Mouse (Mus musculus) lung, embryonic 16.5 days (tissue): ENCODE results near the gene Chd6. TPM values are rescaled to one million over a fixed set of nuclear protein-coding genes. Genes with fewer than 3 reads are reported as not detected.

ENCODE experiments used
- ATAC-seq: fragments of 200-750 bp; cut with Nextera tagmentation; 2 replicates; pipeline ENCODE4 v1.8.0; 2017; ENCODE audit warnings: low read depth, mild to moderate bottlenecking, moderate library complexity
- H3K27ac ChIP-seq: fragments of 300-500 bp; sonication (generic); 2 replicates; pipeline ENCODE4 v1.5.1; 2014; ENCODE audit warnings: mild to moderate bottlenecking, control low read depth, low read length
- H3K27me3 ChIP-seq: fragments of 300-500 bp; sonication (generic); 2 replicates; pipeline ENCODE4 v1.6.1; 2014; ENCODE audit warnings: low read depth, low read length, mixed read lengths; ENCODE audit not compliant: control insufficient read depth, insufficient read depth
- H3K36me3 ChIP-seq: fragments of 300-500 bp; sonication (generic); 2 replicates; pipeline ENCODE4 v1.6.1; 2014; ENCODE audit warnings: low read length; ENCODE audit not compliant: control insufficient read depth, insufficient read depth
- H3K4me1 ChIP-seq: fragments of 300-500 bp; sonication (generic); replicated peaks from 2 replicates; pipeline ENCODE4 v1.6.1; 2014; ENCODE audit warnings: low read length, mixed read lengths; ENCODE audit not compliant: control insufficient read depth, insufficient read depth
- H3K4me2 ChIP-seq: fragments of 300-500 bp; sonication (generic); 2 replicates; pipeline ENCODE4 v1.6.1; 2014; ENCODE audit warnings: low read depth, low read length, control low read depth
- H3K4me3 ChIP-seq: fragments of 300-500 bp; sonication (generic); 2 replicates; pipeline ENCODE4 v1.5.1; 2014; ENCODE audit warnings: mild to moderate bottlenecking, low read length, control low read depth
- H3K9ac ChIP-seq: fragments of 300-500 bp; sonication (generic); 2 replicates; pipeline ENCODE4 v1.6.1; 2014; ENCODE audit warnings: low read length, control low read depth
- H3K9me3 ChIP-seq: fragments of 300-500 bp; sonication (generic); 2 replicates; pipeline ENCODE4 v1.6.1; 2016; ENCODE audit warnings: low read length; ENCODE audit not compliant: control insufficient read depth
- WGBS: fragments of 180-500 bp; shearing (Covaris S2); extraction: QIAGEN DNeasy Blood & Tissue Kit; methylation state at CpG from one replicate; pipeline ENCODE4 v1.1.7; 2014; 5-methylcytosine and 5-hydroxymethylcytosine counted together
- polyA plus RNA-seq: library from polyadenylated mRNA; unstranded; fragments of >200 nt; fragmentation: Nextera tagmentation; extraction: Ambion mirVana; gene quantifications from 2 replicates; pipeline ENCODE4 v1.2.1, GENCODE M21; 2015

The Chd6 gene
- polyA plus RNA-seq, 1 experiment from 2014 or later, result 33.8 TPM

DNA sequence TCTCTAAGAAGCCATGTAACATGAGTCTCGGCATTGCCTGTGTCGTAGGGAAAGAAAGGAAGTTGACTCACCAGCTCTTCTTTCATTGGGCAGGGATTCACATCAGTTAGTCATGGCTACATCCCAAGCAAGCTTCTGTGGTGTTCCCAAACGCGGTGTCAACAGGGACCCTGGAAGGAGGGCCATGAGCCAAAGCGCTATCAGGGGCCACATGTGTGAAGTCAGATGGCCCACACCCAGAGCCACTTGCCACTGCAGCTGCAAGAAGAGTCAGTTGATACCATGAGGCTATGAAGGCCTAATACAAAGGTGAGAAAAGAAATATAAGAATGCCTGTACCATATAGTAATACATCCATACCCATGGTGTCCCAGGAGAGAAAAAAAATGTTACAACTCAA is 3.1 kb upstream of the Chd6 start:
- H3K9me3 ChIP-seq, result no peaks in the 10 kb centered on the region
- no peak for ATAC-seq

DNA sequence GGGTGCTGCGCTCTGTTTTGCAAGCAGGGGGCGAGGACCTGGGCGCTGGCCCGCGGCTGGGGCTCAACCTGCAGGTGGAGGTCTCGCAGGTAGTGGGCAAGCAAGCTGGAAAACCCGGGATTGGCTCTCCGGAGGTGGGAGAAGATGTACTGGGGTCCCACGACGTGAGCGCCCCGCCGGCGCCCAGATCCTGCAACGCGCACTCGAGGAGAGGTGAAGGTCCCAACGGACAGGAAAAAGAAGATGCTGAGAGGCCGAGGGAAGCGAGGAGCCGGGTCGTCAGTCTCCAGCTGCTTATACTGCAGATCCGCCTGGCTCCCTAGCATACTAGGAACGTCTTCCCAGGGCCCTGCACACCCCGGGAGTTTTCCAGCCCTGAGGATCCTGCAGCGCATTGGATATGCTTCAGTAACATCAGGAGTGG is 535 bp upstream of the Chd6 start:
- Histone ChIP-seq H3K9me3 (no peaks in the 10 kb centered on the region), H3K4me2 (peak overlapping the region; percentile 76), H3K4me1 (peaks cover 22% of the 10 kb centered on the region), H3K4me3 (peak overlapping the region; percentile 66), H3K27me3 (no peaks in the 10 kb centered on the region), H3K27ac (0 out of 2 replicates have a peak overlapping the region, but pooled peaks have one; percentile 7), H3K9ac (peak overlapping the region; percentile 71), H3K36me3 (no peaks in the 10 kb centered on the region)
- peak; percentile 16 for ATAC-seq
- under 1% methylated on average over 25 of the region's 26 CpGs for WGBS

More for the DNA sequence above, 3.1 kb upstream of the Chd6 start:
- no peak overlapping the region for H3K4me2 ChIP-seq
- H3K4me1 ChIP-seq, result peaks cover 12% of the 10 kb centered on the region
- 75% methylated on average over 5 of the region's 5 CpGs for WGBS
- H3K27me3 ChIP-seq, result no peaks in the 10 kb centered on the region
- H3K4me3 ChIP-seq, result no peak overlapping the region
- H3K27ac ChIP-seq, result no peak overlapping the region
- H3K9ac ChIP-seq, result no peak overlapping the region
- no peaks in the 10 kb centered on the region for H3K36me3 ChIP-seq

DNA sequence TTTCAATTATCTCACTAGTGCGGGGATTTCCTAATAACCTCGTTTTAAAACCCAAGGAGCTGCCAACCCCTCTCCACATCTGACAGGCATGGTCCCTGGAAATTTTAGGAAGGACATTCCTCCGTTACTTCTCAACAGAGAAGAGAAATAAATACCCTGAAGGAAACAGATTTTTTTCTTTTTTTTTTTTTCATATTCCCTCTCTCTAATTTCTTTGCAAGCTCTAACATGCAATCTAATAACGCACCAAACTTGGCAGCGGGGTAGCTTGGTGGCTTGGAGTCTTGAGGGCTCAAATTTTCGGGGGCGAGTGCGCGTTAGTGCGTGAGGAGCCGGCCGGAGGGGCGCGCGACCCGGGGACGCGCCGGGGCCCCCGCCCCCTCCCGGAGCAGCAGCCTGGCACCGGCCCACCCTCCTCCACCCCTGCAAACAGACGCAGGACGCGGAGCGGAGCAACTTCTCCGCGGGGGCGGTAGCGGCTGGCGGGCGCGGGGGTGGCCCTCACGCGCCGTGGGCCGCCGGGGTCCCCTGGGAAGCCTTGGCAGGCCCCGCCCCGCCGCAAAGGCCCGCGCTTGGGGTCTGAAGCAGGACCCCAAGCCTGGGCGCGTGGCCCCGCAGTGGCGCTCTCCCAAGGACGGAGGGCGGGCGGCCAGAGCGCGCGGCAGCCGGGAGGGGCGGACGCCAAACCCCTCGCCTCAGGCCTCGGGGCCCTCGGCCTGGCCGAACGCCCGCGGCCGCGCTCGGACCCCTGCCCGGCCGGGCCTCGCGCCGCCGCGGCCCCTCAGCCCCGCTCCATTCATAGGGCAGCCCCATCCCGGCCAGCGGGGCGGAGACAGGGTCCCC is 569 bp downstream of the Chd6 start:
- peak; percentile 64 for ATAC-seq
- peaks cover 29% of the 10 kb centered on the region for H3K4me1 ChIP-seq
- WGBS, result under 1% methylated on average over 67 of the region's 77 CpGs
- H3K9me3 ChIP-seq, result no peaks in the 10 kb centered on the region
- H3K4me2 ChIP-seq, result peak overlapping the region; percentile 65
- H3K36me3 ChIP-seq, result no peaks in the 10 kb centered on the region
- H3K27ac ChIP-seq, result peak overlapping the region; percentile 99
- H3K9ac ChIP-seq, result peak overlapping the region; percentile 98
- H3K27me3 ChIP-seq, result no peaks in the 10 kb centered on the region
- peak overlapping the region; percentile 93 for H3K4me3 ChIP-seq

DNA sequence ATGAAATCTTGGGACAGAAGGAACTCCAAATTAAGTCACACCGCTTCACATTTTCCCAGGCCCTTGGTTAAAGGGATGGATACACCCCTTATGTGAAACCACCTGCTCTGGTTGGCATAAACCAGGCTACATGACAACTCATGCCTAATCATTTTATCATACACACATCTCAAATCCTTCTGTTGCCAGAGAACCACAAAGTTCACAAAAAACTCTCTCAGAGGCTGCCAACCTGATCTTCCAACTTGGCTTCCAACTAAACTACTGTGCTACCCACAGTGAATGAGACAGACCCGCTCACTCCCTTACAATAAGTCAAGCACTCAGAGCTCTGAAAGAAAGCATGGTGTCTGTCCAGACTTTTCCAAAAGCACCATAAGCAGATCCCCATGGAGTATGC is 1.6 kb downstream of the Chd6 start:
- ATAC-seq, result no peak
- H3K27ac ChIP-seq, result no peak overlapping the region
- H3K27me3 ChIP-seq, result no peaks in the 10 kb centered on the region
- peak overlapping the region; percentile 65 for H3K4me2 ChIP-seq
- H3K36me3 ChIP-seq, result no peaks in the 10 kb centered on the region
- WGBS, result 81% methylated on average over 2 of the region's 2 CpGs
- peak overlapping the region; percentile 46 for H3K9ac ChIP-seq
- peaks cover 33% of the 10 kb centered on the region for H3K4me1 ChIP-seq
- H3K4me3 ChIP-seq, result peak overlapping the region; percentile 93
- no peaks in the 10 kb centered on the region for H3K9me3 ChIP-seq

DNA sequence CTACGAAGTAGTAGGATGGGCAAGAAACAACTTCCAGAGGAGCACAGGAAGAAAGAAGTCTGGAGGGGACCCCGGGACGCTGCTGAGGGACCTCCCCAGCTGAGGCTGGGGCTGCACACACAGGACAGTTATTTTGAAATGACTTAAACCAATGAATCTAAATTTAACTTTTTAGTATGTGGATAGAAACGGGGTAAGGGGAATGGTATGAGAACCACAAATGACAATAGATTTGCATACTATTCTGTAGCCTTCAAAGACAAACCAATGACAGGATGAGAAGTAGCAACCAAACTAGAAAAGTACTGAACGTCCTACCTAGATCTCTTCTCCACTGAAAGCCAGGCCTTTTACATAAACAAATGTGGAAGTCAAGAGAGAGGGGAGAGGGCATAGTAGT is 5.1 kb downstream of the Chd6 start:
- Histone ChIP-seq H3K4me3 (no peak overlapping the region), H3K9ac (no peak overlapping the region), H3K36me3 (no peaks in the 10 kb centered on the region), H3K27me3 (no peaks in the 10 kb centered on the region), H3K27ac (no peak overlapping the region), H3K4me2 (no peak overlapping the region), H3K9me3 (no peaks in the 10 kb centered on the region), H3K4me1 (peaks cover 37% of the 10 kb centered on the region)
- ATAC-seq, result no peak
- 57% methylated on average over 5 of the region's 5 CpGs for WGBS

DNA sequence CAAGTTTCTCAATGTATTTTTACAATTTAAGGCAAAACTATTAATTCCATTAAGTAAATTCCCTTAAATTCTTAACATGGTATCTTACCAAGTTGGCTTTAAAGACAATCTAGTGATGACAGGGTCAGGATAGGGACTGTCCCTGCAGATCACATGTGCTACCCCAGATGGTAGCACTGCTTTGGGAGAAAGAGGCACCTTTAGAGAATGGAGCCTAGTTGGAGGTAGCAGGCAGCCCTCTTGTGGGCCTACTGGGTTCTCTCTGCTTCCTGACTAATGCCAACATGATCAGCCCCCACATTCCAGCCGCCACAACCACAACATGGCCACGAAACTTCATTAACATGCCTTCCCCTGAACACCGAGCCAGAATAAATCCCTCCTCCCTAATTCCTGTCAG is 6.8 kb downstream of the Chd6 start:
- Histone ChIP-seq H3K36me3 (no peaks in the 10 kb centered on the region), H3K27ac (peak overlapping the region; percentile 22; the same call in 1 of the 2 replicates), H3K4me3 (no peak overlapping the region), H3K4me2 (no peak overlapping the region), H3K9ac (no peak overlapping the region), H3K4me1 (peaks cover 32% of the 10 kb centered on the region), H3K27me3 (no peaks in the 10 kb centered on the region), H3K9me3 (no peaks in the 10 kb centered on the region)
- no peak for ATAC-seq
- 51% methylated on average over 3 of the region's 3 CpGs for WGBS

DNA sequence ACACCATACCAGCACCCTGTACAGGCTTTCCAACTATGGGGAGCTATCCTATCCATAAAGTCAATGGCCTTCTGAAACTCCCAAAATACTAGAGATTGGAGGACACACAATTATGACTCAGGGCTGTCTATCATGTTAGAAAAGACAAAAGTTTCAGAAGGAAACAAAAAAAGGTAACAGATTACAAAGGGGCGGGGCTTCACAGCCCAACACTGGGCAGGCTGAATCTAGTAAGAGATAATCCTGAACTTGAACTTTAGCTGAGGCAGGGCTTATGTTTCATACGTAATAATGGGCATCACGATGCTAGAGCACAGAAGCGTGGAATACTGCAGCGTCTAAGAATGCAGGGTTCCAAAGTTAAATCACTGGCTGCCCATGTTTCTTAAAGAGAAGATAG is 11.1 kb downstream of the Chd6 start:
- 92% methylated on average over 5 of the region's 5 CpGs for WGBS
- H3K4me2 ChIP-seq, result no peak overlapping the region
- no peak overlapping the region for H3K9ac ChIP-seq
- no peak for ATAC-seq
- no peaks in the 10 kb centered on the region for H3K9me3 ChIP-seq
- H3K36me3 ChIP-seq, result no peaks in the 10 kb centered on the region
- H3K4me3 ChIP-seq, result no peak overlapping the region
- peaks cover 12% of the 10 kb centered on the region for H3K4me1 ChIP-seq
- no peaks in the 10 kb centered on the region for H3K27me3 ChIP-seq
- H3K27ac ChIP-seq, result no peak overlapping the region

DNA sequence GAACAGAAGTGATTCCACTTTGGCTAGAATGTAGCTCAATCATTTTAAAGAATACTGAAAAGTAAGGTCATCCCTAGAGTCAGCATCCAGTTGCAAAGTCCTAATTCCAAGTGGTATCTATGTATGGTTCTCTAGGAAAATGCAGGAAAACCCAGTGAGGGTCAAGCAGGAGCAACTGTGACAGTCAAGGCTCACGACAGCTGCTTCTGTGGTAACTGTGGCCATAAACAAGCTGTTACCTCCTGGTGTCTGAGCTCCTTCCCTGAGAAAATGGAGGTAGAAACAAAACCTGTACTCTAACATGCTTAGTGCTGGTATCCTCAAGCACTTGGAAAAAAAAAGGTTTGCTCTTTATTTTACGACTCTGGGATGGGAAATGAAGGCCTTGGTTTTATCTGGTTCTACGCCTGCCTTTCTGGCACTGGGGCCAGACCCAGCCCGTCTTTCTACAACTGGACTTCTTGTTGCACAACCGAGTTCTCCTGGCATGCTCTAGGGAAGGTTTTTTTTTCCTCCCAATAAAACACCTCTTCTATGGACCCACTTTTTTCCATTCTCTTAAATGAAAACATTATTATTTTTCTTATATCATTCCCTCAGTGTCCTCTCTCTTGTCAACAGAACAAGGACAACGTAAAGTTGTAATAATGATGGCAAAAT is 18.0 kb downstream of the Chd6 start:
- Histone ChIP-seq H3K4me3 (no peak overlapping the region), H3K36me3 (no peaks in the 10 kb centered on the region; the same call in 1 of the 2 replicates), H3K27ac (no peak overlapping the region), H3K4me2 (no peak overlapping the region), H3K4me1 (peaks cover 5% of the 10 kb centered on the region; the same call in 1 of the 2 replicates), H3K9ac (no peak overlapping the region), H3K9me3 (no peaks in the 10 kb centered on the region), H3K27me3 (no peaks in the 10 kb centered on the region)
- 68% methylated on average over 6 of the region's 6 CpGs for WGBS
- ATAC-seq, result no peak

DNA sequence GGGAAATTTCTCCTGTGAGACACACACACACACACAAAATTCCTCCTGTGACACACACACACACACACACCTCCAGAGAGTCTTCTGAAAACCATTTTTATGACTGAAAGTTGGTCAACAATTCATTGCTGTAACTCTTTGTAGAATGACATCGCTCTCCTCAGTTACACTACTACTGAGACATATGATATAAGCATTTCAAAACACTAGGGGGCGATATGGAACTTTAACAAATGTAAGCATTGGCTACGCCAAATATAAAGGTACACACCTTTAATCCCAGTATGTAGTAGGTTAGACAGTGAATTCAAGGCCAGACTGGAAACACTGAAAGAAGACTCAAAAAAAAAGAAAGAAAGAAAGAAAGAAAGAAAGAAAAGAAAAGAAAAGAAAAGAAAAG is 18.7 kb downstream of the Chd6 start:
- Histone ChIP-seq H3K9ac (no peak overlapping the region), H3K27me3 (no peaks in the 10 kb centered on the region), H3K4me1 (peaks cover 7% of the 10 kb centered on the region; the same call in 1 of the 2 replicates), H3K4me3 (no peak overlapping the region), H3K9me3 (no peaks in the 10 kb centered on the region), H3K36me3 (no peaks in the 10 kb centered on the region; the same call in 1 of the 2 replicates), H3K27ac (no peak overlapping the region), H3K4me2 (no peak overlapping the region)
- ATAC-seq, result peak; percentile 49; the same call in 1 of the 2 replicates
- 52% methylated on average over 3 of the region's 3 CpGs for WGBS
